Mouse (Mus musculus) limb, embryonic 14.5 days (tissue): ENCODE results near the gene Gm49673. TPM values are rescaled to one million over a fixed set of nuclear protein-coding genes. Genes with fewer than 3 reads are reported as not detected.
"Not testable (repeated sequence)": the region's sequence is repeated elsewhere in the genome, so short reads cannot be mapped to it uniquely, and the experiment has no call there.

ENCODE experiments used
- ATAC-seq: fragments of 200-750 bp; cut with Nextera tagmentation; 2 replicates; pipeline ENCODE4 v1.8.0; 2017; ENCODE audit warnings: low read depth, moderate number of reproducible peaks, moderate TSS enrichment; ENCODE audit not compliant: low FRiP score
- DNase-seq: peaks from one replicate; pipeline ENCODE4 v3.0.0-alpha.2; 2015; ENCODE audit warnings: low spot score
- H3K27ac ChIP-seq: fragments of 300-500 bp; sonication (generic); replicated peaks from 2 replicates; pipeline ENCODE4 v1.5.1; 2014; ENCODE audit warnings: low read depth, mild to moderate bottlenecking, low read length, moderate library complexity, mixed read lengths
- H3K27me3 ChIP-seq: fragments of 300-500 bp; sonication (generic); 2 replicates; pipeline ENCODE4 v1.6.1; 2014; ENCODE audit warnings: low read length, mixed read lengths; ENCODE audit not compliant: control insufficient read depth, insufficient read depth
- H3K36me3 ChIP-seq: fragments of 300-500 bp; sonication (generic); 2 replicates; pipeline ENCODE4 v1.6.1; 2014; ENCODE audit warnings: mild to moderate bottlenecking, low read length, moderate library complexity, mixed read lengths; ENCODE audit not compliant: control insufficient read depth, insufficient read depth
- H3K4me1 ChIP-seq: fragments of 300-500 bp; sonication (generic); 2 replicates; pipeline ENCODE4 v1.6.1; 2014; ENCODE audit warnings: antibody characterized with exemption, low read length, mixed read lengths; ENCODE audit not compliant: control insufficient read depth, insufficient read depth
- H3K4me2 ChIP-seq: fragments of 300-500 bp; sonication (generic); replicated peaks from 2 replicates; pipeline ENCODE4 v1.6.1; 2014; ENCODE audit warnings: low read depth, mild to moderate bottlenecking, low read length, moderate library complexity; ENCODE audit not compliant: severe bottlenecking
- H3K4me3 ChIP-seq: fragments of 300-500 bp; sonication (generic); replicated peaks from 2 replicates; pipeline ENCODE4 v1.5.1; 2014; ENCODE audit warnings: low read length
- H3K9ac ChIP-seq: fragments of 300-500 bp; sonication (generic); 2 replicates; pipeline ENCODE4 v1.6.1; 2014; ENCODE audit warnings: mild to moderate bottlenecking, low read depth, low read length, moderate library complexity; ENCODE audit not compliant: severe bottlenecking
- H3K9me3 ChIP-seq: fragments of 300-500 bp; sonication (generic); 2 replicates; pipeline ENCODE4 v1.6.1; 2016; ENCODE audit warnings: low read length; ENCODE audit not compliant: control insufficient read depth
- POLR2A ChIP-seq: fragments of 200-500 bp; IDR thresholded peaks from 2 replicates; pipeline ENCODE4 v1.8.0; 2012; ENCODE audit warnings: inconsistent platforms, mild to moderate bottlenecking, moderate library complexity, borderline replicate concordance; ENCODE audit not compliant: insufficient read depth, insufficient read length; ENCODE audit errors: extremely low read depth
- WGBS: fragments of 180-500 bp; shearing (Covaris S2); extraction: QIAGEN DNeasy Blood & Tissue Kit; methylation state at CpG from one replicate; pipeline ENCODE4 v1.1.7; 2014; 5-methylcytosine and 5-hydroxymethylcytosine counted together
- polyA plus RNA-seq, 2 experiments: library from polyadenylated mRNA; depleted of rRNA in 1 of 2; stranded (reverse) in 1 of 2; unstranded in 1 of 2; fragments of >200 nt; fragmentation: Nextera tagmentation in 1 of 2; extraction: Ambion mirVana in 1 of 2; gene quantifications; 2 replicates each; pipeline versions ENCODE4 v1.2.1 to v1.2.3; 2012 to 2014

The Gm49673 gene
- polyA plus RNA-seq, 2 experiments: 0.28 TPM; not detected in 1

- H3K27ac ChIP-seq: no peak overlapping the region
- WGBS: 97% methylated on average over 5 of the region's 5 CpGs
- H3K36me3 ChIP-seq: peaks cover 72% of the 10 kb centered on the region
- H3K9ac ChIP-seq: no peak overlapping the region
- no peaks in the 10 kb centered on the region for H3K9me3 ChIP-seq
- no peak overlapping the region for H3K4me2 ChIP-seq
- DNase-seq (no peak), ATAC-seq (no peak)
- no peak overlapping the region for H3K4me3 ChIP-seq
- TF ChIP-seq POLR2A: no peak
- no peaks in the 10 kb centered on the region for H3K4me1 ChIP-seq
- H3K27me3 ChIP-seq: no peaks in the 10 kb centered on the region
Measured at GRCm38 (mm10) chr17:8177090-8177489, 29.5 kb upstream of the Gm49673 start.

DNA sequence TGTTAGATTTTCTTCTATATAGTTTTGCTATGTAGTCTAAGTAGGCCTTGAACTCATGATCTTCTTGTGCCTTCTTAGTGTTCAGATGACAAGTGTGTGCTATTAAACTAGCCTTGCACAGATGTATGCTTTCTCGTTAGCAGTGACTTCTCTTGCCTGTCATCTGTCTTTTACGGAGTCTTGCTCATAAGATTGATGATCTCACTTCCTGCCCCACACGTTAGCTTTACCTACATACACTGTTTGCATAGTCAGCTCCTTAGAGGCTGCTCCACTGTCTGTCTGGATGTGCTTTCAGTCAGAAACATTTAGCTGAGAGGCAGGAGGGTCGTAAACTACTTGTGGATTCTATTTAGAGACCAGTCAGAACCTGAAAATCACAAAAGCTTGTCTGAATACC, 23.5 kb upstream of the Gm49673 start:
- no peak for DNase-seq
- H3K36me3 ChIP-seq: peaks cover 61% of the 10 kb centered on the region
- H3K4me1 ChIP-seq: no peaks in the 10 kb centered on the region
- 49% methylated on average over 4 of the region's 4 CpGs for WGBS
- H3K9me3 ChIP-seq: no peaks in the 10 kb centered on the region
- no peak overlapping the region for H3K4me2 ChIP-seq
- TF ChIP-seq POLR2A: no peak
- no peak for ATAC-seq
- no peak overlapping the region for H3K9ac ChIP-seq
- H3K4me3 ChIP-seq: no peak overlapping the region
- no peak overlapping the region for H3K27ac ChIP-seq
- H3K27me3 ChIP-seq: no peaks in the 10 kb centered on the region

DNA sequence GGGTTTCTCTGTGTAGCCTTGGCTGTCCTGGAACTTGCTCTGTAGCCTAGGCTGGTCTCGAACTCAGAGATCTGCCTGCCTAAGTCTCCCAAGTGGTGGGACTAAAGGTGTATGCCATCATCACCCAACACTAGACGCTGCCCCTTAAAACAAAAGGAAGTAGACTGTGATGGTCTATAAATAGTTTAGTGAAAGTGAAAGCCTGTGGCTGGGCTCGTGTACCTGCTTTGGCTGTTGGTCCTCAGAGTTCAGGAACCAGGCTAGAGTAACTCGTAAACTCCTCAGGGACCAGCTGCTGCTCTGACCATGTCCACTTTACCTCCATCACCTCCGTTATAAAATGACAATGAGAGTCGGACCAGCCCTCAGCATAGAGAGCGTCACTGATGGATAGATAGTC, 22.7 kb upstream of the Gm49673 start:
- H3K4me3 ChIP-seq: no peak overlapping the region
- H3K27me3 ChIP-seq: no peaks in the 10 kb centered on the region
- no peaks in the 10 kb centered on the region for H3K9me3 ChIP-seq
- ATAC-seq (no peak), DNase-seq (no peak)
- no peak overlapping the region for H3K9ac ChIP-seq
- H3K4me2 ChIP-seq: no peak overlapping the region
- H3K36me3 ChIP-seq: peaks cover 54% of the 10 kb centered on the region
- WGBS: 75% methylated on average over 7 of the region's 7 CpGs
- TF ChIP-seq POLR2A: no peak
- H3K27ac ChIP-seq: no peak overlapping the region
- H3K4me1 ChIP-seq: no peaks in the 10 kb centered on the region

GRCm38 (mm10) chr17:8167436-8167835, 19.8 kb upstream of the Gm49673 start:
- not testable (repeated sequence) for H3K9me3 ChIP-seq, H3K9ac ChIP-seq, DNase-seq, H3K4me1 ChIP-seq, H3K27me3 ChIP-seq, H3K4me2 ChIP-seq, H3K27ac ChIP-seq, ATAC-seq, H3K4me3 ChIP-seq
- peaks cover 30% of the 10 kb centered on the region for H3K36me3 ChIP-seq
- WGBS: 93% methylated on average over 6 of the region's 8 CpGs

GRCm38 (mm10) chr17:8166454-8166853, 18.9 kb upstream of the Gm49673 start:
- not testable (repeated sequence) for H3K4me1 ChIP-seq, H3K27ac ChIP-seq, H3K27me3 ChIP-seq, DNase-seq, H3K9me3 ChIP-seq, H3K9ac ChIP-seq, ATAC-seq
- 20% methylated on average over 1 of the region's 3 CpGs for WGBS
- H3K4me2 ChIP-seq: peak overlapping the region; percentile 39
- peaks cover 21% of the 10 kb centered on the region for H3K36me3 ChIP-seq
- peak overlapping the region; percentile 45 for H3K4me3 ChIP-seq

DNA sequence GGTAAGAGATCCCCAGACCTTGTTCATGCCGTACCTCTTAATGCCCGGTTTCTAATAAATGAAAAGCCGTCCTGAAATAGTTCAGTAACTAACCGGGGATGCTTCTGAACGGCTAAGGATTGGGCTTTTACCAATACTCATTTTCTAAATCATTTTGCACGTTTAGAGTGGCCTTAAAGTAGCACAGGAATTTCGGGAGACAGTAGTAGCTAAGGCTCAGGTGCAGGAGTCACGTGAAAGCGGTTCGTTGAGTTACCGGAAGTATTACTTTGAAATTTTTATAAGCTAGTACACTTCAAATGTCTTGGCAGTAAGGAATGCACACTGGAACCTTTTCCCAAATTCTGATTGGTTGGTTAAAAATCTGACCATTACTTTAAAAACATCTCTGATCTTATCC, 18.4 kb upstream of the Gm49673 start:
- DNase-seq, ATAC-seq, H3K9me3 ChIP-seq, H3K27ac ChIP-seq, H3K4me1 ChIP-seq, H3K27me3 ChIP-seq: not testable (repeated sequence)
- WGBS: 1% methylated on average over 11 of the region's 11 CpGs
- Histone ChIP-seq H3K9ac (peak overlapping the region; percentile 44; the same call in 1 of the 2 replicates), H3K4me2 (peak overlapping the region; percentile 39), H3K4me3 (peak overlapping the region; percentile 45), H3K36me3 (peaks cover 17% of the 10 kb centered on the region)

- Histone ChIP-seq H3K9ac (peak overlapping the region; percentile 44), H3K4me2 (peak overlapping the region; percentile 39), H3K36me3 (peaks cover 13% of the 10 kb centered on the region), H3K4me3 (peak overlapping the region; percentile 45)
- under 1% methylated on average over 34 of the region's 42 CpGs for WGBS
- not testable (repeated sequence) for H3K27me3 ChIP-seq, H3K9me3 ChIP-seq, H3K4me1 ChIP-seq, DNase-seq, H3K27ac ChIP-seq
- ATAC-seq: peak; percentile 7
Measured at GRCm38 (mm10) chr17:8165608-8165945, 18.0 kb upstream of the Gm49673 start.

GRCm38 (mm10) chr17:8164701-8165607, 17.4 kb upstream of the Gm49673 start, which contains the start of gene Fgfr1op:
Fgfr1op (plus strand) TSS chr17:8165501.
- not testable (repeated sequence) for H3K36me3 ChIP-seq, DNase-seq, H3K27ac ChIP-seq, H3K27me3 ChIP-seq, H3K4me1 ChIP-seq, H3K9me3 ChIP-seq
- WGBS: 1% methylated on average over 10 of the region's 55 CpGs
- Histone ChIP-seq H3K4me3 (peak within 1 kb of the TSS; percentile 45), H3K4me2 (peak within 1 kb of the TSS; percentile 39), H3K9ac (peak within 1 kb of the TSS; percentile 44)
- ATAC-seq: peak; percentile 99
